Mouse (Mus musculus): ENCODE measurements around the gene Ugt1a9. TPM values are rescaled to one million over a fixed set of nuclear protein-coding genes. Genes with fewer than 3 reads are reported as not detected.
A peak's percentile ranks its signal among the peaks of the same experiment; 100 is the strongest.
"Not testable (repeated sequence)": the region's sequence is repeated elsewhere in the genome, so short reads cannot be mapped to it uniquely, and the experiment has no call there.

The Ugt1a9 gene
- total RNA-seq, 2 experiments from 2014 or later = 2.4 TPM; not detected in 1

DNA sequence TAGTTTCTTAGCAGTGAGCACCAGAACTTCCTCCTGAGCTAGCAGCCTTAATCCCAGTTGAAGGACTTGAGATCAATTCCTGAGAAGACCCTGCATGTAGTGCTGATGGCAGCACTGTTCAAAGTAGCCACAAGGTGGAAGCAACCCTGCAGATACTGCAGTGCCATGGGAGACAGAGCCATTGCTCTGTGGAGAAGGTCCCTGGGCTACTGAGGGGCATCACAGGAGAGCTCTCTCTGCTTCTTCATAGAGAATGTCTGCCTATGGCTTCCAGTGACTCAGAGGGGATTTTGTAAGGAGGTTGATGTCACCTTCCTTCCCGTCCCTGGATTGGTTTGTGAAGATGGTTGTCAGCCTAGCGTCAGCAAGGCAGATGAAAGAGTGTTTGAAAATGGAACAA is 79.5 kb downstream of the Ugt1a9 start:
- ATAC-seq (replicated peaks; ENCODE audit: low FRiP score, low TSS enrichment, poor library complexity, severe bottlenecking) = peak; percentile 79

DNA sequence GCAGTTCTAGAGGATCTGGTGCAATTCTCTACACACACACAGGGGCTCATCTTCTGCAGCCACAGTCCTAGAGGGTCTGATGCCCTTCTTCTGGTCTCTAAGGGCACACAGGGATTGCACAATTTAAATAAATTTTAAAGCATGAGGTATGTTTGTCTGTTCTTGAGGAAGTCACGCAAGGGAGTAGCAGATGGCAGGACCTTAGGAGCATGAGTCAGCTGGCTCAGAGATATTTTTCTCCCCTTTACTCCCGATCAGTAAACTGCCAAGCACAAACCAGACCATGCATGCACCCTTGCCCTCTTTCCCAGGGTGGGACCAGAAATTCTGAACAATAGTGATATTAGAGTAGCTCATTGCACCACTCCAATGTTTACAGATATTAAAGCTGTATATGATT is 87.8 kb downstream of the Ugt1a9 start:
- no peak for ATAC-seq (replicated peaks; ENCODE audit: low FRiP score, low TSS enrichment, poor library complexity, severe bottlenecking)

DNA sequence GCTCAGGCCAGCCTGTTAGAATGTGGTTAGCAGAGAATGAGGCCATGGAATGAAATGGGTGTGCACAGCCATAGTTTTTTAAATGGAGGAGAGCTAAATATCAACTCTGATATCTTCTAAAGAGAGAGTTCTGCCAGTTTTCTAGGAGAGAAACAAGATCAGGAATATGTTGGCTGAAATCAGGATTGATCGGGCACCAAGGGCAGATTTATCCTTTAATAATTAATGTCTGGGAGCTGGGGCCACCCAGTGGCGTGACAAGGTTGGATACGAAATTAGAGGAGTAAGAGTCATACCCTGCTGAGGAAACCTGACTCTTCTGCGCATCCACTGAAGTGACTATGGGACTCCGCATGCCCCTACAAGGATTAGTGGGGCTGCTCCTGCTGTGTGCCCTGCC is 95.1 kb downstream of the Ugt1a9 start, which contains the start of gene Ugt1a5:
TSS of gene Ugt1a5 (plus strand) at position 302 of the 400 bp plus-strand sequence.
- no peak for ATAC-seq (replicated peaks; ENCODE audit: low FRiP score, low TSS enrichment, poor library complexity, severe bottlenecking)

DNA sequence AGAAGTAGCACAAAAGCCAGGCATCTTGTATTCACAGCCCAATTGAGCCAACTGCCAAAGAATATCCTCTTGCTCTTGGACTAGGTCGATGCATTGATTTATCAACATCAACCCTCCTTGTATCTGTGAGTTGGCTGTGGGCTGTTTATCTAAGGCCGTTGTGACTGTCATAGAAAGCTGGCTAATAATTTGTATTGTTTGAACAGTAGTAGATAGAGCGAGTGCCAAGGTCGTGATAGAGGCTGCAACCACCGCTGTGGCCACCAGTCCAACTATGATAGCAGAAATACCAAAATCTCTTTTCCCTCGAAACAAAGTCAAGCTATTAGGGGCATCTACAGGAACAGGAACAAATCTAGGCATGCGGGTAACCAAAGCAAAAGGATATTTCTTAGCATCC is 101.6 kb downstream of the Ugt1a9 start:
- ATAC-seq (replicated peaks; ENCODE audit: low FRiP score, low TSS enrichment, poor library complexity, severe bottlenecking) = not testable (repeated sequence)

DNA sequence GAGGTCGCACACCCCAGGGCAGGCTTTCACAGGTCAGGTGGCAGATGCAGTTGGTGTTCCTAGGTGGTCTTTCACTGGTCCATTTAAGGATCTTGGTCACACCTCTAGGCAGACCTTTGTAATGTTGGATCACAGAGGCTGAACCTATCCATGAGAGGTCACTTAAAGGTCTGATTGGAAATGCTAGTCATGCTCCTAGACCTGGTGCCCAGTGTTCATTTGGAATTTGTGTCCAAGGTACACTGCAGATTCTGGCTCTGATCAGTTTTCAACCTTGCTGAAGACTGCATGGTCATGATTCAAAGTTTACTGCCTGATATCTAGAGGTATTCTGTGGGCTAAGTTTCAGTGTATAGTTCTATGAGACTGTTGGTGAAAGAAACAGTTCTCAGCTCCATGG is 109.1 kb downstream of the Ugt1a9 start:
- no peak for ATAC-seq (replicated peaks; ENCODE audit: low FRiP score, low TSS enrichment, poor library complexity, severe bottlenecking)

DNA sequence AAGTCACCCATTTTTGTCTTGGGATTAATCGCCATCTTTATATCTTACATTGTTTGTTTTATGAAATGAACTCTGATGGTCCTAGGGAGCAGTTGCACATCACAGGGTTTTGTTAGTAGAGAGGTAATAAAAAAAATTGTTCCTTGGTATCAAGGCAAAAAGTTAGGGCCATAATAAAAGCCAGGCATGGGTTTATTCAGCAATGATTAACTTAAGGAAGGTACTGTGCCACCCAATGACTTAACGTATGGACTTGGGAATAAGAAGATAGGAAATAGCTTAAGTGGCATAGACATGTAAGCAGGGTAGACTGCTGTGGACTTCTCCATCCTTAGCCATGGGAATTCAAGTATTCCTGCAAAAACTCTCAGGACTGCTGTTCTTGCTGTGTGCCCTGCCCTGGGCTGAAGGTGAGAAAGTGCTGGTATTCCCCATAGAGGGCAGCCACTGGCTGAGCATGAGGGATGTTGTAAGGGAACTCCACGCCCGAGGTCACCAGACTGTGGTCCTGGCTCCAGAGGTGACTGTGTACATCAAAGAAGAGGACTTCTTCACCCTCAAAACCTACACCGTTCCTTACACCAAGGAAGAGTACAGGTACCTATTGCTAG is 115.8 kb downstream of the Ugt1a9 start:
- ATAC-seq (replicated peaks; ENCODE audit: low FRiP score, low TSS enrichment, poor library complexity, severe bottlenecking) = no peak

DNA sequence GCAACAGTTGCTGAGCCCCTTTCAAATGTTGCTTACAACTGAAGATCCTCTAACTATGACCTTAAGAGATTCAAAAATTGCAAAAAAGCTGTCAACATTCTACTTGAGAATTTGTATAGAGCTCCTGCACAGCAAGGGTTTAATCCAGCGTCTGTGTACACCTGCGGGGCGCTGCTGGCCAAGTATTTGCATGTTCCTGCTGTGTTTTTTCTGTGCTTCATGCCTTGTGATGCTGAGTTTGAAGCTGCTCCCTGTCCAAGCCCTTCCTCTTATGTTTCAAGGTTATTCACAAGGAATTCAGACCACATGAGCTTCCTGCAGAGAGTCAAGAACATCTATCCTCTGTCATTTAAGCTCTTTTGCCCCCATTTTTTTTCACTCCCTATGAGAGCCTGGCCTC is 121.5 kb downstream of the Ugt1a9 start:
- ATAC-seq (replicated peaks; ENCODE audit: low FRiP score, low TSS enrichment, poor library complexity, severe bottlenecking) = no peak

DNA sequence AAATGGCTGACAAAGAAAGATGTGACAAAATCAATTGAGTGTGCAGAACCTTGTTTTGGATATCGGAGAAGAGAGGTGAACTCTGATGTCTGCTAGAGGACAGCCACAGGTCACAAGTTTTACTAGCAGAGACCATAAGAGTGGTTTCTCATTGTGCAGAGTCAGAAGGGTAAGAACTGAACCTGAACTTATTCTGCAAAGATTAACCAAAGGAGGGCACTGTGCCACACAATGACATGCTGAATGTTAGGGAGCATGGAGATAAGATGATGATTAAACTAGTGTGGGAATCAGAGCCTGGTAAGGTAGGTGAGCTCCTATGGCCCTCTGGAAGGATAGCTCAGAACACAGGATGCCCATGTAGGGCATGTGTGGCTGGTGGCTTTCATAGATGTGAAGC is 125.1 kb downstream of the Ugt1a9 start:
- ATAC-seq (replicated peaks; ENCODE audit: low FRiP score, low TSS enrichment, poor library complexity, severe bottlenecking) = no peak

DNA sequence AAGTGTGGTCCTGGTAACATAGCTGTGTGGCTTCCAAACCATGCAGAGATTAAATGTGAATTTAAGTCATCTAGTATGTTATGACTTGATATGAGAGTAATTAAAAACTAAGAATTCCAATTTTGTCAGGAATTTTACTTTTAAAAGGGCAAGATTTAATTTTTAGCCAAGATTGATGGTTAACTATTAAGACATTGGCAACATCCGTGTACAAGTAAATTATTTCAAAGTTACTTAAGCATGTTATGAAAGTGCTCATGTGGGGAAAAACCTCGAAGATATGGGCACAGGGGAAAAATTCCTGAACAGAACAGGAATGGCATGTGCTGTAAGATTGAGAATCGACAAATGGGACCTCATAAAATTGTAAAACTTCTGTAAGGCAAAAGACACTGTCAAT is 126.8 kb downstream of the Ugt1a9 start:
- ATAC-seq (replicated peaks; ENCODE audit: low FRiP score, low TSS enrichment, poor library complexity, severe bottlenecking) = no peak

DNA sequence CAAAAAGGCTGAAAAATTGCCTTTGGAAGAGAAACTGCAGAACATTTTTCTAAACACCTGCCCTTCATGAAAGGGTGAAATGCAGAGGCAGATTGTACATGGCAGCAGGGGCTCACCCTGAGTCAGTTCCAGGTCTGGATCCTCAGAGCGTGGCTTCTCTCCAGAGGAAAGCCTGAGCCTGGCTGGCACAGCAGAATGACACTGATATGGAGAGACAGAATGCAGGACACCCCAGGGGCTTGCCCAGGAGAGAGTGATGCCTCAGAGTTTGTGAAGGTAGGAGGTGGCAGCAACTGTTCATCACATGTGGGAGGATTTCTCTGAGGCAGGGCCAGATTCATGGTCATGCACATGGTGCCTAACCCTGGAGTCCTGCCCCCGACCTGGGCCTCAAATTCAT is 129.4 kb downstream of the Ugt1a9 start:
- 0 out of 2 replicates have a peak, but pooled peaks have one; percentile 44 for ATAC-seq (replicated peaks; ENCODE audit: low FRiP score, low TSS enrichment, poor library complexity, severe bottlenecking)

DNA sequence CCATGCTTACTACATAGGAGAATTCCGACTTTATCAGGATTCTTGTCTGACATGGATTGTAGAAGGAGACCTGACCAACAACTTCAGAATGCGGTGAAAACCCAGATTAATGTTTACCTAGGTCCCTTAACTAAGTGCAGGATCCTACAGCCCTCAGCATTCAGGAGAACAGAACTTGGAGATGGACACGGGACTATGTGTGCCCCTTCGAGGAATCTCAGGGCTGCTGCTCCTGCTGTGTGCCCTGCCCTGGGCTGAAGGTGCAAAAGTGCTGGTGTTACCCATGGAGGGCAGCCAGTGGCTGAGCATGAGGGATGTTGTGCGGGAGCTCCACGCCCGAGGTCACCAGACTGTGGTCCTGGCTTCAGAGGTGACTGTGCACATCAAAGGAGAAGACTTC is 129.9 kb downstream of the Ugt1a9 start, which contains the start of gene Ugt1a2:
TSS of gene Ugt1a2 (plus strand) at position 146 of the 400 bp plus-strand sequence.
- ATAC-seq (replicated peaks; ENCODE audit: low FRiP score, low TSS enrichment, poor library complexity, severe bottlenecking) = no peak

DNA sequence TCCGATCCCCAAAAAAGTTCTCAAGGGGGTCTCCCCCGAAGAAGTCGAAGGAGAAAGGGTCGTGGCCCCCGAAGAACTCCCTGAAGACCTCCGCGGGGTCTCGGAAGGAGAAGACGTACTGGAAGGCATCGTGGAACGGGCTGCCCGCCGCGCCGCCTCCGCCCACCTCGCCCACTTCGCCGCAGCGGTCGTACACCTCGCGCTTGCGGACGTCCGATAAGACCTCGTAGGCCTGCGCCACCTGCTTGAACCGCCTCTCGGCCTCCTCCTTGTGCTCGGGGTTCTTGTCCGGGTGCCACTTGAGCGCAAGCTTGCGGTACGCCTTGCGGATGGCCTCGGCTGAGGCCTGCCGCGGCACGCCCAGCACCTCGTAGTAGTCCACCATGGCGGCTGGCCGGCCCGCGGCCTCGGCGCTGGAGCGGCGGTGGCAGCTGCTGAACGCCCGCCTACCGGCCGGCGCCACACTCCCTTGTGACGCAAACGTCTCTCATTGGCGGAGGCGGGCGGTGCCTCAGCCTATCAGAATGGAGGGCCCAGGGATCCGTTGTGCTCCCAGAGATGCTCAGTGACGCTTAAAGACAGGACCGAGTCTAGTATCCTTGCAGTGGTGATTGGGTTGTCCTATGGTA is 134.8 kb downstream of the Ugt1a9 start, which contains the start of gene Dnajb3:
TSS of gene Dnajb3 (minus strand) at position 489 of the 629 bp plus-strand sequence.
- ATAC-seq (replicated peaks; ENCODE audit: low FRiP score, low TSS enrichment, poor library complexity, severe bottlenecking) = peak; percentile 60

DNA sequence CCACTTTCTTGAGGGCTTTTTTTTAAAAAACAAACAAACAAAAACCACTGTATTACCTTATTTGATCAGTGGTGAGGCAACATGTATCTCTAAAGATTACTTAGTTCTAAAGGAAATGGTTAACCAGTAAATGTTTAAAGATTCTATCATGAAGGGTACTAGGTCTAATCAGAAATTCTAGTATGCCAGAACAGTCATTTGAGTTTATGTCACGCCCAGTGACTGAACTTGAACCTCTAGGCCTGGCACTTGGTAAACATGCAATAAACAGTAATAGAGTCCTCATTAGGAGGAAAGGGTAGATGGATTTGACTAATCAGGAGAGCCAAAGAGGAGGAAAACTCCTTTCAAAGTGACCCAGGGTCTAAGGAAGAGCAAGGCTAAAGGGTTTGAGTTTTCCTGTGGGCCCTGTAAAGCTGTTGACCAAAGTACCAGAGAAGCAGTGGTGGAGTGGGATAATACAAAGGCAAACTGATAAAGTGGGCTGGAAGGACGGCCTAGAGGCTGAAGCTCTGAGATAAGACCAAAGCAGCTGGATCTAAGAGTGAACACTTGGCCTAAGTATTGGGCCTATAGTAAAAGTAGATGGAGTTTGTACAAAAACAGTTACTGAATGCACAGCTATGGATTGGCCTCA is 136.4 kb downstream of the Ugt1a9 start:
- peak; percentile 87 for ATAC-seq (replicated peaks; ENCODE audit: low FRiP score, low TSS enrichment, poor library complexity, severe bottlenecking)

DNA sequence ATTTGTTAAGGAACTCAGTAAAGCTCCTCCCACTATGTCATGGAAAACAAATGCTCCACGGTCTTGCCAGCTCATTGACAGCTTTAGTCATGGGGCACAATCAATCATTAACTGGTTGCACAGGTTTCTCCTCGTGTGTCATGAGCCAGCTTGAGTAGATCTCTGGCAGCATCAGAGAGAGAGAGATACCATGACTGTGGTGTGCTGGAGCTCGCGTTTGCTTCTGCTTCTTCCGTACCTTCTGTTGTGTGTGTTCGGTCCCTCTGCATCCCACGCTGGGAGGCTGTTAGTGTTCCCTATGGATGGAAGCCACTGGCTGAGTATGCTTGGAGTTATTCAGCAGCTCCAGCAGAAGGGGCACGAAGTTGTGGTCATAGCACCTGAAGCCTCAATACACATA is 141.2 kb downstream of the Ugt1a9 start, which contains the start of gene Ugt1a1:
TSS of gene Ugt1a1 (plus strand) at position 148 of the 400 bp plus-strand sequence.
- peak; percentile 16; the same call in 1 of the 2 replicates for ATAC-seq (replicated peaks; ENCODE audit: low FRiP score, low TSS enrichment, poor library complexity, severe bottlenecking)

DNA sequence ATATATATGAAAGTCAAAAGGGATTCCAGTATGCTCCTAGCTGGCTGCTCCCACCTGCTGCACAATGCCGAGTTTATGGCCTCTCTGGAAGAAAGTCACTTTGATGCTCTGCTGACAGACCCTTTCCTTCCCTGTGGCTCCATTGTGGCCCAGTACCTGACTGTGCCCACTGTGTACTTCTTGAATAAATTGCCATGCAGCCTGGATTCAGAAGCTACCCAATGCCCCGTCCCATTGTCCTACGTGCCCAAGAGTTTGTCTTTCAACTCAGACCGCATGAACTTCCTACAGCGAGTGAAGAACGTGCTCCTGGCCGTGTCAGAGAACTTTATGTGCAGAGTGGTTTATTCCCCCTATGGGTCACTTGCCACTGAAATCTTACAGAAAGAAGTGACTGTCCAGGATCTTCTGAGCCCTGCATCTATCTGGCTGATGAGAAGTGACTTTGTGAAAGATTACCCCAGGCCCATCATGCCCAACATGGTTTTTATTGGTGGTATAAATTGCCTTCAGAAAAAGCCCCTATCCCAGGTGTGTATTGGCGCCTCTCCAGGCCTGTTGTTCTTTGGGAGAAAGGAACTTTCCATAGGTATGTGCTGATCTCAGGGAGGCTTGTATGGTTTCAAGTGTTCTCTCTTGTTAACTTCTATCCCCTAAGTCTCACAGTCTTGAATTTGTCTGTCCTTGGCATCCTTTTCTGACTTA is 141.9 kb downstream of the Ugt1a9 start:
- no peak for ATAC-seq (replicated peaks; ENCODE audit: low FRiP score, low TSS enrichment, poor library complexity, severe bottlenecking)

DNA sequence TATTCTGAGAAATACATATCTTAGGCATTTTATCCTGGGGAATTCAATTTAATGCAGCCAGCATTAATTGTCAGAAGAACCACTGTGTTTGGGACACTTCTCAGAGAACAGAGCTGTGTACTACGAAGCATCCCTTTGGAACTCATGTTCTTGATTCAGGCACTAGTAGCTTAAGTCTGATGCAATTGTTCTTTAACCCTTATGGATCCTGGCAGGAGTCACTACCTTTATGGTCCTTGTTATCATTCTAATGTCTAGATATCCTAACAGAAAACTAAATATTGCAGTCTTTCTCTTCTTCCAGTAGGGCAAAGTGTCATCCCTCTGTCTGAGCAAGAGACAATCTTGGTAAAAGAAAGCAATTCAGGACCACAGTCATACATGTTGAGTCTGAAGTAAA is 142.5 kb downstream of the Ugt1a9 start:
- no peak for ATAC-seq (replicated peaks; ENCODE audit: low FRiP score, low TSS enrichment, poor library complexity, severe bottlenecking)

DNA sequence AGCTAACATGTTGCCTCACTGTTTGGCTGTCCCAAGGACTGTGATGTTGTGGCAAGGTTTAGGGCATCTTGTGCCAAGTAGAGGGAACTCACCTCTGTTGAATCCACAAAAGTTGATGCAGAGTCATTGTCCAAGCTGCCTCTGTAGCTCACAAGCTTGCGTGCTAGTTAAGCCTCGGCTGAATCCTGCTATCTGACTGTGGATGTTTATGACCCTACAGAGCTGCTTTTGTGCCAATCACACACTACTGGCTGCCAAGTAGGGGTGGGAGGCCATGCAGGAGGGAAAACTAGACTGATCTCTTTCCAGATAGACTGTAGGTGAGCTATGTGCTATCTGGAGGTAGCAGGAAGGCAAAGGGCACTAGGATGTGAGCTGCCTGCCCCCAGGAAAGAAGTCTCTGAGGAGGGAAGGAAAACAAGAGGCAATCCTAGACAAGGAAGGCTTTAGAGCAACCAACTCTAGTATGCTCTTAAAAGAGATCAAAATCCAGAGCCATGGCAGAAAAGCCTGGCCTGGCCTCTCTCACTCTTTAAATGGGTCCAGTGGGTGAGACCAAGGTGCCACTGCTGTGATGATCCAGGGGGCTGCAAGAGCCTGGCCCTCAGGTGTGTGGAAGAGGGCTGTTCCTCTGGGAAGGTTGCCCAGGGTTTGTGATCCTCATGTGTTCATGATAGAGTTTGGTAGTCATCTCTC is 143.3 kb downstream of the Ugt1a9 start:
- 0 out of 2 replicates have a peak, but pooled peaks have one; percentile 19 for ATAC-seq (replicated peaks; ENCODE audit: low FRiP score, low TSS enrichment, poor library complexity, severe bottlenecking)

DNA sequence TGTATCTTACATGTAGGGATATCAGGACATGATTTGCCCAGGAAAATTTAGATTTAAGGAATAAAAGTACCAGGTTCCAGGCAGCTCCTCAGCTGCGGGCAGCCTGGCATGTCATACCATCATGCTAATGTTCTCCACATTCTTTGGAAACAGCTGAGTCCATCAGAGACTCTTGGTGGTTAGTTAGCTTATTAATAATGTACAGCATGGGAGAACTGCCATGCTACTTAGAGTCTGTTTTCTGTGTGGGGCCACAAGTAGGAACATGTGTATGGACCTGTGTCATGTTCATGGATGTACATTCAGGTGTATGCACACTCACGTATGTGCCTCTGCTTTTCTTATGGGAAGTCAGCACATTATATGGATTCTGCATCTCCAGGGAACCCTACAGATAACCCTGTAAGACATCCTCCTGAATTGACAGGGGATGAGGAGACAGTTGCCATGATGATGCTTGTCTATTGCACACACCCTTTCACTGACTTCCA is 143.9 kb downstream of the Ugt1a9 start:
- no peak for ATAC-seq (replicated peaks; ENCODE audit: low FRiP score, low TSS enrichment, poor library complexity, severe bottlenecking)
